Mouse (Mus musculus): Measurements from ENCODE around the gene Olfr412.

- TF ChIP-seq POLR2A (IDR thresholded peaks at IDR 0.05; ENCODE audit: insufficient read depth, low read length) (no peak), CTCF (IDR thresholded peaks at IDR 0.05; ENCODE audit: low read depth, low read length) (no peak), EP300 (IDR thresholded peaks at IDR 0.05; ENCODE audit: insufficient read depth, low read depth, low read length) (no peak)
Observed at GRCm38 (mm10) chr11:74326044-74326443, 35.8 kb upstream of the Olfr412 start.

Measured in ES-Bruce4 (cell line).